In genomic region chr19:53433949-53434689, GRCm38 (mm10) we compare ENCODE assay signal across 14 mouse cellular contexts. TPM values are rescaled to one million over a fixed set of nuclear protein-coding genes. Genes with fewer than 3 reads are reported as not detected.
A peak's percentile ranks its signal among the peaks of the same experiment; 100 is the strongest.
DNase-seq lines count a peak whose midpoint lies in the region; ATAC-seq lines count a peak whose summit lies in the region.
"Had no signal": no experiment of that assay in that cellular context is flagged by ENCODE, and none has a peak within 500 bp of the region (broad histone marks: within the 10 kb centered on the region; RNA-seq: fewer than 3 reads in every experiment).

No protein-coding gene starts in this region.

- no peaks in the 10 kb centered on the region for H3K4me1 ChIP-seq in midbrain, embryonic 11.5 days (ENCODE audit: control insufficient read depth, insufficient read depth, low read length)

- H3K4me3 ChIP-seq in midbrain, embryonic 11.5 days (ENCODE audit: low read depth, low read length): no peak overlapping the region
- H3K4me3 ChIP-seq: hindbrain, embryonic 13.5 days; neural tube, embryonic 12.5 days had no signal

- H3K27me3 ChIP-seq in midbrain, embryonic 11.5 days (ENCODE audit: control insufficient read depth, insufficient read depth, low read length): no peaks in the 10 kb centered on the region
- H3K27me3 ChIP-seq: neural tube, embryonic 12.5 days had no signal

- H3K27ac ChIP-seq in midbrain, embryonic 11.5 days (ENCODE audit: low read depth, low read length): no peak overlapping the region
- H3K27ac ChIP-seq: hindbrain, embryonic 13.5 days; neural tube, embryonic 12.5 days had no signal

- intact Hi-C loops in left cerebral cortex, postnatal 14 days (cut with DNase I): no loop called here

- DNase-seq in thymus, postnatal 25 days: peak; percentile 34
- DNase-seq in thymus, postnatal 10 days (ENCODE audit: low spot score in 2 of 2): no peak
- peak; percentile 79 for DNase-seq in adipocyte (ENCODE audit: low spot score)
- DNase-seq in midbrain, embryonic 11.5 days (ENCODE audit: low spot score, missing footprints): no peak
- DNase-seq in left cerebral cortex, postnatal 14 days (ENCODE audit: low spot score in 2 of 2): no peak
- no peak for DNase-seq in heart, adult 8-10 months (ENCODE audit: low spot score)
- DNase-seq: cerebellum, postnatal 36 days; forebrain, postnatal 0 days; heart, adult 11 months; lung, postnatal 4 days had no signal

- H3K9ac ChIP-seq in midbrain, embryonic 11.5 days (ENCODE audit: low read length): no peak overlapping the region
- H3K9ac ChIP-seq: forebrain, postnatal 0 days; hindbrain, embryonic 13.5 days; neural tube, embryonic 12.5 days had no signal

- no peaks in the 10 kb centered on the region for H3K36me3 ChIP-seq in midbrain, embryonic 11.5 days (ENCODE audit: control insufficient read depth, insufficient read depth, low read length)
- H3K36me3 ChIP-seq: hindbrain, embryonic 13.5 days; neural tube, embryonic 12.5 days had no signal

- no peaks in the 10 kb centered on the region for H3K9me3 ChIP-seq in midbrain, embryonic 11.5 days (ENCODE audit: control insufficient read depth, low read length)
- H3K9me3 ChIP-seq: hindbrain, embryonic 13.5 days; neural tube, embryonic 12.5 days had no signal

- 0 out of 2 replicates have a peak, but pooled peaks have one; percentile 20 for ATAC-seq in megakaryocyte progenitor cell, adult 5-6 weeks (replicated peaks; ENCODE audit: poor library complexity)
- ATAC-seq in midbrain, embryonic 11.5 days (ENCODE audit: low FRiP score): no peak
- ATAC-seq: forebrain, postnatal 0 days had no signal

- H3K4me2 ChIP-seq in midbrain, embryonic 11.5 days: no peak overlapping the region
- H3K4me2 ChIP-seq: hindbrain, embryonic 13.5 days; liver, embryonic 11.5 days; neural tube, embryonic 12.5 days had no signal

- 87% methylated on average over 10 of the region's 10 CpGs for WGBS in midbrain, embryonic 11.5 days

RNA-seq across cellular contexts. Expression of gene Smndc1, which starts 43.7 kb away (rescaled TPM):
- 83.2 and 83.5 TPM in 2 replicates for total RNA-seq in megakaryocyte progenitor cell, adult 5-6 weeks (2015)
- 32.3 and 42.5 TPM in 2 replicates for total RNA-seq in megakaryocyte progenitor cell, adult 5-6 weeks (2017)
- polyA plus RNA-seq in midbrain, embryonic 11.5 days (2014; fragmentation: Nextera tagmentation; extraction: Ambion mirVana): 61.2 and 65.5 TPM in 2 replicates
- total RNA-seq in left cerebral cortex, postnatal 14 days (2021): 10 to 100 TPM; 35.3 to 36.2 TPM
- 10 to 100 TPM; 31.9 to 37.5 (median 33.3) TPM for total RNA-seq in heart, adult 8-10 months (2022)

Comparison
In these comparisons a context has a peak if more than half of its experiments do, and no peak if none do; other contexts are left out.
1. DNase-seq: peak in thymus, postnatal 25 days (single experiment) and adipocyte (single experiment); none in thymus, postnatal 10 days (0 of 2), midbrain, embryonic 11.5 days (single experiment), left cerebral cortex, postnatal 14 days (0 of 2) and heart, adult 8-10 months (single experiment).